Mouse (Mus musculus) CD4-positive naive resting alpha-beta T cell, adult 57 days (primary cell): Measurements from ENCODE around the gene Cd93. TPM values are rescaled to one million over a fixed set of nuclear protein-coding genes. Genes with fewer than 3 reads are reported as not detected.

Experiments
- total RNA-seq: library from RNA; stranded (reverse); gene quantifications from one replicate; pipeline ENCODE4 v1.2.4, GENCODE M21; 2023

The Cd93 gene
- 1.5 TPM for total RNA-seq

GRCm38 (mm10) chr2:148443249-148443958, at the start of gene Cd93:
Gene Cd93, minus strand, starts transcription at chr2:148443563.

GRCm38 (mm10) chr2:148407870-148408760, 35.2 kb downstream of the Cd93 start, which contains the start of gene Thbd:
Gene Thbd, minus strand, starts transcription at chr2:148408188.

GRCm38 (mm10) chr2:148395131-148396051, 48.0 kb downstream of the Cd93 start, which contains the start of gene Sstr4:
Gene Sstr4, plus strand, starts transcription at chr2:148395344.

Other genes starting within 250 kb of the Cd93 start
- gene Sstr4, start 48.2 kb downstream of the Cd93 start, total RNA-seq = 0.41 TPM
- gene Thbd, start 35.4 kb downstream of the Cd93 start, total RNA-seq = 2.0 TPM
- 22.1 TPM for gene Nxt1, start 229.0 kb upstream of the Cd93 start, total RNA-seq
- gene Gzf1, start 237.5 kb upstream of the Cd93 start, total RNA-seq = 6.8 TPM